Mouse (Mus musculus): ENCODE measurements around the gene Irf2.

The Irf2 gene

GRCm38 (mm10) chr8:46758676-46759075 lies 19.1 kb downstream of the Irf2 start:
- no peak for DNase-seq

GRCm38 (mm10) chr8:46759562-46759961 lies 20.0 kb downstream of the Irf2 start:
- no peak for DNase-seq

GRCm38 (mm10) chr8:46760701-46761100 lies 21.2 kb downstream of the Irf2 start:
- no peak for DNase-seq

GRCm38 (mm10) chr8:46761454-46761853 lies 21.9 kb downstream of the Irf2 start:
- DNase-seq, result no peak

- DNase-seq, result no peak
These were observed 30.1 kb downstream of the Irf2 start for GRCm38 (mm10) chr8:46769408-46770180.

GRCm38 (mm10) chr8:46770905-46771516 lies 31.5 kb downstream of the Irf2 start:
- no peak for DNase-seq

- no peak for DNase-seq
These were observed 33.3 kb downstream of the Irf2 start for GRCm38 (mm10) chr8:46772801-46773200.

GRCm38 (mm10) chr8:46777760-46778460 lies 38.4 kb downstream of the Irf2 start:
- DNase-seq, result no peak

GRCm38 (mm10) chr8:46781067-46781657 lies 41.6 kb downstream of the Irf2 start:
- DNase-seq, result no peak

GRCm38 (mm10) chr8:46782254-46782653 lies 42.7 kb downstream of the Irf2 start:
- no peak for DNase-seq

- DNase-seq, result no peak
These were observed 45.5 kb downstream of the Irf2 start for GRCm38 (mm10) chr8:46785070-46785469.

GRCm38 (mm10) chr8:46785926-46786325 lies 46.4 kb downstream of the Irf2 start:
- DNase-seq, result no peak

- no peak for DNase-seq
These were observed 49.8 kb downstream of the Irf2 start for GRCm38 (mm10) chr8:46789091-46789881.

- no peak for DNase-seq
These were observed 52.3 kb downstream of the Irf2 start for GRCm38 (mm10) chr8:46791664-46792371.

GRCm38 (mm10) chr8:46792653-46793052 lies 53.1 kb downstream of the Irf2 start:
- no peak for DNase-seq

GRCm38 (mm10) chr8:46793248-46793647 lies 53.7 kb downstream of the Irf2 start:
- DNase-seq, result no peak

GRCm38 (mm10) chr8:46794317-46794716 lies 54.8 kb downstream of the Irf2 start:
- no peak for DNase-seq

- no peak for DNase-seq
These were observed 59.7 kb downstream of the Irf2 start for GRCm38 (mm10) chr8:46799212-46799611.

- DNase-seq, result no peak
These were observed 60.2 kb downstream of the Irf2 start for GRCm38 (mm10) chr8:46799706-46800105.

- no peak for DNase-seq
These were observed 61.7 kb downstream of the Irf2 start for GRCm38 (mm10) chr8:46801153-46801684.

- no peak for DNase-seq
These were observed 62.5 kb downstream of the Irf2 start for GRCm38 (mm10) chr8:46802009-46802408.

- DNase-seq, result no peak
These were observed 65.2 kb downstream of the Irf2 start for GRCm38 (mm10) chr8:46804721-46805120.

Data from right cerebral cortex, postnatal 25 days (tissue).